Mouse (Mus musculus) central nervous system, embryonic 18 days (tissue): ENCODE measurements around the gene Gm10645. TPM values are rescaled to one million over a fixed set of nuclear protein-coding genes. Genes with fewer than 3 reads are reported as not detected.

Experiments used
- polyA plus RNA-seq: library from polyadenylated mRNA; depleted of rRNA; stranded (reverse); fragments of >200 nt; gene quantifications from 2 replicates; pipeline ENCODE4 v1.2.3, GENCODE M21; 2012; rRNA removed

Gene Gm10645
- polyA plus RNA-seq = 2.3 and 2.5 TPM in 2 replicates

DNA sequence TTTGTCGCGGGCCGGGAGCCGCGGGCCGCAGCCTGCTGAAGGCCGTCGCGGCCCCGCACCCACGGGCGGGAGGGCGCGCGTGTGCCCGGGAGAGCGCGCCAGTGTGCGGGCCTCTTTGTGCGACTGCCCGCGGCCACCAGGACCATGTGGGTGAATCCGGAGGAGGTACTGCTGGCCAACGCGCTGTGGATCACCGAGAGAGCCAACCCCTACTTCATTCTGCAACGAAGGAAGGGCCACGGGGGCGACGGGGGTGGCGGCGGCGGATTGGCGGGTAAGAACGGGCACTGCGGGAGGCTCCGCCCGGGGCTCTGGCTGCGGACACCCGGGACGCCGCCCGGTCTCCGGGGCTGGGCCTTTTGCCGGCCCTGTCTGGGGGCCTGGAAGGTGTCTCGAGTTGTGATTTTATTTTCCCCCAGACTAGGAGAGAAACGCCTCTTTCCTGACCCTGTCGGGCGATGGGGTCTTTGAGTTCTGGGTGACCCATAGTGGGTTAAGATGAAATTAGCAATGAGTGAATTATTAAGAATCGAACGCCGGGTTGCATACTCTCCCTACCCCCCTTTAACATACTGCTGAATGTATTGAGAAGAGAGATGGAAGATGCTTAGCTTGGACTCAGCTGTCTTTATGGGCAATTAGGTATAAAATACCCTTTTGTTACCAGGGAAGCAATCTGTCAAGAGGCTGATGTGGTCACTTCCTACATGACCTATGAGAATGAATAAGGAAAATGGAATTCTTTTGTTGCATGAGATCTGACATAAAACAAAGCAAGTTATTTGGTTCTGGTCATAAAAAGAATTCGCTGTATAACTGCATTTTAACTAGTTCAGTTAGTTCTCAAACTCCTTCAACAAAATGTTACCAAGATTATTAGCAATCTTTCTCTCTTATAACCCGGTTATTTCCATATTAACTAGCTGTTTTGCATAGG, at the start of gene Gm10645:
Gene Gm10645 (minus strand): TSS at position 240 of the 937 bp plus-strand sequence.

DNA sequence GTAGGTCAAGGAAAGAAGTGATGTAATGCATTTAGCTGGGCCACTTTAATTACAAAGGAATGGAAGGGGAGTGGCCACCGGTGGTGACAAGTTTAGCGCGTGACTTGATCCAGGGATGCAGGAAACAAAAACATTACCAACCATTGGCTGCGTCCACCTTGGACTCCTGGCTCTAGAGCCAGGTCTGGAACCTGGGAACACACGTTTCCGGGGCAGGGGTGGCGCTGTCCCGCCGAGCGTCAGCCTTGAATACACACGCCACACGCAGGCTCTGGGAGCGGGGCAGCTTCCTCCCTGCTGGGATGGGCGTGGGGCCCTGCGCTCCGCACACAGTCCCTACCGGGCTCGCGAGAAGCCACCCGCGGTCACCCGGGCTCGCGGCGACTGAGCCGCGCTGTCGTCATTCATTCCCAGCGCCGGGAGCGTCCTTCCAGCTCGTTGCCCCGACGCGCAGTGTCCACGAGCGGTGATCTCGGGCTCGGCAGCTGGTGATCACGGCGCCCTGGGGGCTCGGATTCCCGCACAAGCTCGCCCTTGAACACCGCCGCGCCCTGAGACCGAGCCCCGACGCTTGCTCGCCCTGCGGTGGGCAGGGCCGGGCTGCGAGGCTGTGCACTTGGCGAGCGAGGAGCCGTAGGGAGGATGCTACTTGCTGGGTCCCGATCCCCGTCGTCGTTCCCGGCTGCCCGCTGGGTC, 587 bp downstream of the Gm10645 start, which contains the start of gene Tbc1d9:
Gene Tbc1d9 (plus strand): TSS at position 118 of the 696 bp plus-strand sequence.

Other genes with a start within 250 kb of the Gm10645 start
- 61.4 and 62.9 TPM in 2 replicates for gene Tbc1d9, start 818 bp downstream of the Gm10645 start, polyA plus RNA-seq
- gene Ucp1, start 124.2 kb upstream of the Gm10645 start, polyA plus RNA-seq = 0.35 and 0.56 TPM in 2 replicates
- 18.7 and 20.3 TPM in 2 replicates for gene Elmod2, start 166.3 kb upstream of the Gm10645 start, polyA plus RNA-seq
- not detected in 2 replicates for gene Mgat4d, start 182.3 kb upstream of the Gm10645 start, polyA plus RNA-seq
- gene Clgn, start 223.7 kb upstream of the Gm10645 start, polyA plus RNA-seq = 9.0 and 10.4 TPM in 2 replicates